Mouse (Mus musculus) ZHBTc4 (cell line): ENCODE results near the gene Acad12.

Source experiments
- DNase-seq: peaks from one replicate; pipeline ENCODE4 v3.0.0-alpha.2; 2011; ENCODE audit warnings: low read depth, low spot score

Gene Acad12

DNA sequence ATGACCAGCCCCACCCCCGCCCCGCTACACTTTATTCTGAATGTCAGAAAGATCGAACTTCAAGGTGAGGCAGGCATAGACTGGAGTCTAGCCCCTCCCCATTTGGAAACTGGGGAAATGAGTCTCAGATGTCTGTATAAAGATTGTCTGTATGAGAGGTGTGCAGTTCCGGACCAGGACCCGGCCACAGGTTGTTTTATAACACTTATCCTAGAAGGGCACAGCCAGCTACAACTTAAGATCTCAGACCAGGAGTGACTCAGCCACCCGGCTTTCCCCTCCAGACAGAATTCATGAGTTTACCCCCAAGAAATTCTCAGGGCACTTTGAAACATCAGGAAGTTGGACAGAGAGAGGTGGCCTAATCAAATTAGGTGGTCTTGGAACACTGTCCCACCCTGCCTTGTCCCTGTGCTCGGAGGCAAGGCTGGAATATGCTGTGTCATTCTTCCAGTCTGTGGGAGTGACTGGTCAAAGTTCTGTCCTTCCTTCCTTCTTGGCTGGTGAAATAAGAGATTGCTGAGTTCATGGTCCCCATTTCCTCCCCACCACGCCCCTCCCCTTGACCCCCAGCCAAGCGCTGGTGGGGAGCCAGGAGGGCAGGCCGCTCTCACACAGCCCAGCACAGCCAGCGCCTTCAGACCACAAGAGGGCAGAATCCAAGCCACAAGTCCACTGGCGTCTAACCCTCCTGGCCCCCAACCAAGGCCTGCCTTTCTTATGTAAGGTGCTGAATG lies 34.8 kb downstream of the Acad12 start:
- DNase-seq = peak; percentile 88

DNA sequence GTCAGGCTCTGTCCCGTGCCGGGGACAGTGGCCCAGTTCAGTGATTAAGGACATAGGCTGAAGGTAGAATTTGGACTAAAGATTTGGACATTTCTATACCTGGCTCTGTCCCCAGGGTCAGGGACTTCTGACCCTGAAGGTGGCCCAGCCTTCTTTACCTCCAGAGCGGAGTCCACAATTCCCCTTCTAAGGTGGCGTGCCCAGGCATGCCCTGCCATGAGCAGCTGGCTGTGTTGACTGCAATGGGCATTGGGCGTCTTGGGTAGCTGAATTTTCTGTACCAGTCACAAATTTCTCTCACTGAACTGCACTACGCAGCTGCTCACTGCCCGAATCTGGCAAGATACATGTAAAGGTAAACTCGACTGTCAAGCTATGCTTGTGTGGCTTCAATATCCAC lies 36.8 kb downstream of the Acad12 start:
- peak; percentile 52 for DNase-seq

- no peak for DNase-seq
These were observed 41.7 kb downstream of the Acad12 start for GRCm38 (mm10) chr5:121576927-121577488.

GRCm38 (mm10) chr5:121575867-121576266 lies 42.9 kb downstream of the Acad12 start:
- peak; percentile 57 for DNase-seq

DNA sequence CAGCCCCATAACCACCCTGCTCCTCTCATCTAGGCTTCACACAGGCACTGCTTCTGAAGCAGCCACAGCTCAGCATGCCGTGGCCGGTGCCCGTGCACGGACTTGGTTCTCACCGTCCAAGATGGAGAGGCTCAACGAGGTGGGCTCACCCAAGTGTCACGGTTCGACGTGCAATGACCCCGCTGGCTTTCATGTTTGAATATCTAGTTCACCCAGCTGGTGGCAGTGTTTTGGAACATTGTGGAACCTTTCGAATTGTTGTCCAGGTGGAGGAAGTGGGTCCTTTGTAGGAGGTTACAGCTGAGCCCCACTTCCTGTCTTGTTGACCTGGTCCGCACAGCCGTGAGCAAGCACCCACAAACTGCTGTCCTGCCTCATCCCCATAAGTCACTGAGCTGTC lies 44.6 kb downstream of the Acad12 start:
- no peak for DNase-seq

DNA sequence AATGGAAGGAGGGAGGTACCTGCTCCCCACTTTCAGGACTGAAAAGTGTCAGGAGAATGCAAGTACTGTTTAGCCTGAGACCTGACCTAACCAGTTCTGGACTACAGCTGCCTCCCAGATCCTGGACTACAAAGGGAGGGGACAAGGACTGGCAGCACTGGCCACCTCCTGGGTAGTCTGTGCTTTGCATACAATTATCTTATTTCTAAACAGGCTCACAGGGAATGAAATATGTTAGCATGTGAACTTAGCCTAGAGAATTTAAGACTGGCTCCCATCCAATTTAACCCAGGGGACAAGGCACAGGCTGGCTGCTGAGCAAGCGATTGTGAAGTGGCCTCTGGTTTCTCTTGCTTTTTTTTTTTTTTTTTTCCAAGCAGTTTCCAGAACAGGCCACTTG lies 48.0 kb downstream of the Acad12 start:
- no peak for DNase-seq

DNA sequence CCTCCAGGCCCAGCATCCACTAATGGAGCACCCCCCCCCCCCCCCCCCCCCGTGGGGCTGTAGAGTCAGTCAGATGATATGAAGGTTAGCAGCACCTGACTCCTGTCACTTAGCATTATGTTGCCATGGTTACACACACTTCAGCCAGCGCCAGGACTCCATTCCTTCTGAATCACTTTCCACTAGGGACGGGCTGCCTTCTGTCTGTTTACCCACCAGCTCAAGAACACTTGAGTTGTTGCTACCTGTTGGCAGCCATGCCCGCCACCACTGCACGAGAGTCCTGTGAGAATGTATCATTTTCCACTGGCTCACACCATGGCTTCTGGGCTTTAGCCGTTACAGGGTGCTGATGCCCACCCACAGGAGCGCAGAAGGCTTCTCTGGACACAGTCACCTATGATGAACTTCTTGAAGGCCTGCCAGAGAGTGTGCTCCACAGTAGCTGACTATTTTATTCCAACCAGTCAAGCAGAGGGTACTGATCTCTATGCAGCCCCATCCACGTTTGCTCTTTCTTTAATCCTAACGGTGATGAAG lies 48.8 kb downstream of the Acad12 start:
- no peak for DNase-seq

DNA sequence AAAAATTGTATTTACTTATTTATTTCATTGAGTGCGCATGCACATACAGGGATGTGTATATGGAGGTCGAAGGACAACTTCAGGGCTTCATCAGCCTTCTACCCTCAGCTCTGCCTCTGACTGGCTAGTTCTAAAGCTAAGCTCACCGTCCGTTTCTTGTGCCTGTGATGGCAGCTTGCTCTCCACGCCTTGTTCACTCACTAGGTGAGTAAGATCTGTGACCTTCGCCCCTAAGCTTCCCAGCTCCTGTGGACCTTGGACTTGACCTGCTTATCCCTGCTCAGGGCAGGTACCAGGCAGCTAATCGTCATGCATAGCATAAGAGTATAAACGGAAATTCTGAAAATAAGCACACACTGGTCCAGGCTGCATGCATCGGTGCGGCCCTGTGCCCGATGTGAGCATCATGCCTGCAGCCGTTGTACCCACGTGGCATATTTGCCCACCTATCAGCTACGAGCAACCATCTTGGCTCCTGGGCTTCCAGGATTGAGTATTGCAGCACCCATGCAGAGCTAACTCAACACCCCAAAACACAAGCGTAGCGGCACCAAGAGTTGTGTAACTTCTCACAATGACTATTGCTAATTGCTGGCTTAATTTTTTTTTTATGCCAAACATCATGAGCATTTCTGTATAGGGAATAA lies 52.6 kb downstream of the Acad12 start:
- no peak for DNase-seq

- peak; percentile 95 for DNase-seq
These were observed 54.3 kb downstream of the Acad12 start for GRCm38 (mm10) chr5:121564468-121564895.

DNA sequence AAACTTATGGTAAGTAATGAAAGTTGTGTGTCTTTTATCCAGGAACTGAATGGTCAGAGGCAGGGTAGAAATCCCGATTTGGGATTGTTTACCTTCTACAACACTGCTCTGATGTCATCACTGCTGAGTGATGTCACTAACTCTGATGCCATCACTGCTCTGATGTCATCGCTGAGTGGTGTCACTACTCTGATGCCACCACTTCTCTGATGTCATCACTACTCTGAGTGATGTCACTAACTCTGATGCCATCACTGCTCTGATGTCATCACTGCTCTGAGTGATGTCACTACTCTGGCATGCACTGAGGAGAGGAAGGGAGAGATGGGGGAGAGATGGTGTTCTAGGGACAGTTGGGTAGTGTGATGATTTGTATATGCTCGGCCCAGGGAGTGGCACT lies 56.3 kb downstream of the Acad12 start:
- DNase-seq = peak; percentile 58

DNA sequence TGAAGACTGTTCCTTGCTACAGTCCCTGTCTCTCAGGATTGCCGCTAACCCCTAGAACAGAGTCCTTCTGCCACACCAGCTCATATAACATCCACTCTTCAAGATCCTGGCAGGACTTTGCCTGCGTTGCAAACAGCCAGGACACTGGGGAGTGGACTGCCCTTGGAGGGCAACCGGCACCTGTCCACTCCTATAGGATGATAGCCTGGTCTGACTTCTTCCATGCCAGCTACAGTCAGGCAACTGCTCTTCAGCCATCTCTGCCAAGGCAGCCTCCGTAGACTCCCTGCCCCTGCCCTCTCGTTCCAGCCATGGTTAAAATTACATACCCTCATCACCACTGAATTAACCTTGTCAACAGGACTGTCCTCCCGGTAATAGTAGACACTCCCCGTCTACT lies 69.5 kb downstream of the Acad12 start:
- no peak for DNase-seq

GRCm38 (mm10) chr5:121547084-121547483 lies 71.7 kb downstream of the Acad12 start:
- DNase-seq = no peak
